In genomic region chr6:145066416-145066815, GRCm38 (mm10) we compare ENCODE assay signal across 25 mouse cellular contexts. TPM values are rescaled to one million over a fixed set of nuclear protein-coding genes. Genes with fewer than 3 reads are reported as not detected.
DNase-seq lines count a peak whose midpoint lies in the region; ATAC-seq and TF ChIP-seq lines count a peak whose summit lies in the region.
"Had no signal": no experiment of that assay in that cellular context is flagged by ENCODE, and none has a peak within 500 bp of the region (broad histone marks: within the 10 kb centered on the region; RNA-seq: fewer than 3 reads in every experiment).

No protein-coding gene starts in this region.

- no peaks in the 10 kb centered on the region for H3K9me3 ChIP-seq in heart, embryonic 10.5 days
- no peaks in the 10 kb centered on the region for H3K9me3 ChIP-seq in liver, postnatal 0 days (ENCODE audit: low read length)
- H3K9me3 ChIP-seq in neural tube, embryonic 15.5 days (replicated peaks): no peaks in the 10 kb centered on the region
- H3K9me3 ChIP-seq in E14TG2a.4 (ENCODE audit: low read length): peaks cover 12% of the 10 kb centered on the region
- H3K9me3 ChIP-seq: embryonic facial prominence, embryonic 10.5 days; embryonic facial prominence, embryonic 12.5 days; forebrain, embryonic 13.5 days; forebrain, embryonic 15.5 days had no signal

- H3K36me3 ChIP-seq in heart, embryonic 10.5 days: no peaks in the 10 kb centered on the region
- H3K36me3 ChIP-seq in liver, postnatal 0 days (replicated peaks; ENCODE audit: insufficient read depth, low read length): no peaks in the 10 kb centered on the region
- no peaks in the 10 kb centered on the region for H3K36me3 ChIP-seq in neural tube, embryonic 15.5 days
- peaks cover 48% of the 10 kb centered on the region for H3K36me3 ChIP-seq in E14TG2a.4 (ENCODE audit: insufficient read depth, low read length)
- H3K36me3 ChIP-seq: embryonic facial prominence, embryonic 12.5 days; forebrain, embryonic 15.5 days had no signal

- H3K27me3 ChIP-seq in heart, embryonic 10.5 days (ENCODE audit: insufficient read depth, poor library complexity, severe bottlenecking): no peaks in the 10 kb centered on the region
- H3K27me3 ChIP-seq in liver, postnatal 0 days (ENCODE audit: insufficient read depth, low read length): no peaks in the 10 kb centered on the region
- no peaks in the 10 kb centered on the region for H3K27me3 ChIP-seq in neural tube, embryonic 15.5 days (replicated peaks)
- H3K27me3 ChIP-seq in E14TG2a.4 (ENCODE audit: insufficient read depth, low read length): no peaks in the 10 kb centered on the region
- H3K27me3 ChIP-seq: CH12.LX; embryonic facial prominence, embryonic 12.5 days; forebrain, embryonic 13.5 days; forebrain, embryonic 15.5 days had no signal

- 72% methylated on average over 6 of the region's 6 CpGs for WGBS in heart, embryonic 10.5 days
- WGBS in liver, postnatal 0 days (ENCODE audit: insufficient replicate concordance): 61% methylated on average over 6 of the region's 6 CpGs
- WGBS in neural tube, embryonic 15.5 days: 88% methylated on average over 6 of the region's 6 CpGs

- intact Hi-C loops in heart, postnatal 10 days (cut with DNase I): no loop called here

- H3K4me2 ChIP-seq in liver, postnatal 0 days (ENCODE audit: low read depth, low read length): no peak overlapping the region
- no peak overlapping the region for H3K4me2 ChIP-seq in neural tube, embryonic 15.5 days
- H3K4me2 ChIP-seq: embryonic facial prominence, embryonic 12.5 days; forebrain, embryonic 13.5 days; forebrain, embryonic 15.5 days had no signal

- no peak for TF ChIP-seq CTCF in liver, postnatal 0 days (IDR thresholded peaks at IDR 0.05; ENCODE audit: low read depth)
- no peak for TF ChIP-seq CTCF in E14TG2a.4 (conservative IDR thresholded peaks at IDR 0.05; ENCODE audit: low read length)

- H3K9ac ChIP-seq in liver, postnatal 0 days (replicated peaks): no peak overlapping the region
- no peak overlapping the region for H3K9ac ChIP-seq in neural tube, embryonic 15.5 days (replicated peaks)
- H3K9ac ChIP-seq: embryonic facial prominence, embryonic 12.5 days; forebrain, embryonic 13.5 days; forebrain, embryonic 15.5 days; forebrain, postnatal 0 days had no signal

- DNase-seq in heart, embryonic 10.5 days (ENCODE audit: low spot score): peak; percentile 39
- DNase-seq in heart, postnatal 10 days: no peak
- peak; percentile 9 for DNase-seq in liver, postnatal 0 days
- DNase-seq in liver: no peak
- DNase-seq in neural tube, embryonic 10.5 days (ENCODE audit: extremely low spot score, low spot score): peak; percentile 10
- DNase-seq in adrenal gland, adult (ENCODE audit: inconsistent age in 2 of 2, low spot score in 1 of 2): no peak
- DNase-seq: adrenal gland, adult 8-10 months; adrenal gland, postnatal 14 days; adrenal gland, postnatal 36 days; B cell, adult 2 months; cerebellum, adult 11-12 months; cerebellum, adult 2 months; cerebellum, adult 9-10 months; cerebellum, postnatal 10 days; cerebellum, postnatal 25 days; forebrain, postnatal 0 days had no signal

- TF ChIP-seq EP300 in liver, postnatal 0 days (IDR thresholded peaks at IDR 0.05; ENCODE audit: low read depth): no peak

- ATAC-seq in liver, postnatal 0 days: no peak
- ATAC-seq in neural tube, embryonic 15.5 days (ENCODE audit: low FRiP score): no peak
- ATAC-seq: CD4-positive, CD25-positive, alpha-beta regulatory T cell, adult 4 months; forebrain, embryonic 13.5 days; forebrain, embryonic 15.5 days; forebrain, postnatal 0 days had no signal

- no peak overlapping the region for H3K4me3 ChIP-seq in heart, embryonic 10.5 days
- no peak overlapping the region for H3K4me3 ChIP-seq in liver, postnatal 0 days (ENCODE audit: low read depth, low read length)
- no peak overlapping the region for H3K4me3 ChIP-seq in neural tube, embryonic 15.5 days (replicated peaks)
- H3K4me3 ChIP-seq in E14TG2a.4 (replicated peaks; ENCODE audit: low read length): peak overlapping the region; percentile 49
- H3K4me3 ChIP-seq: embryonic facial prominence, embryonic 10.5 days; embryonic facial prominence, embryonic 12.5 days; forebrain, embryonic 13.5 days; forebrain, embryonic 15.5 days had no signal

- H3K27ac ChIP-seq in heart, embryonic 10.5 days: no peak overlapping the region
- no peak overlapping the region for H3K27ac ChIP-seq in liver, postnatal 0 days (ENCODE audit: low read depth)
- no peak overlapping the region for H3K27ac ChIP-seq in neural tube, embryonic 15.5 days (replicated peaks)
- H3K27ac ChIP-seq: embryonic facial prominence, embryonic 10.5 days; embryonic facial prominence, embryonic 12.5 days; forebrain, embryonic 13.5 days; forebrain, embryonic 15.5 days had no signal

- H3K4me1 ChIP-seq in heart, embryonic 10.5 days: peaks cover 23% of the 10 kb centered on the region
- no peaks in the 10 kb centered on the region for H3K4me1 ChIP-seq in liver, postnatal 0 days (ENCODE audit: insufficient read depth)
- no peaks in the 10 kb centered on the region for H3K4me1 ChIP-seq in neural tube, embryonic 15.5 days
- peaks cover 81% of the 10 kb centered on the region for H3K4me1 ChIP-seq in E14TG2a.4 (replicated peaks; ENCODE audit: low read depth, low read length)
- H3K4me1 ChIP-seq: forebrain, embryonic 13.5 days; forebrain, embryonic 15.5 days had no signal

RNA-seq across cellular contexts. Expression of gene Bcat1, which starts 9.6 kb away (rescaled TPM):
- polyA plus RNA-seq in heart, embryonic 10.5 days (2016; fragmentation: Nextera tagmentation; extraction: Ambion mirVana): 33.2 and 49.6 TPM in 2 replicates
- total RNA-seq in heart, postnatal 10 days (2021): 1 to 10 TPM; 3.0 to 4.0 TPM
- polyA plus RNA-seq in liver, postnatal 0 days (2015; fragmentation: Nextera tagmentation; extraction: Ambion mirVana): 0.46 and 0.81 TPM in 2 replicates
- polyA plus RNA-seq in neural tube, embryonic 15.5 days (2015; fragmentation: Nextera tagmentation; extraction: Ambion mirVana): 94.5 and 116 TPM in 2 replicates
- total RNA-seq: MEL had no signal

RNA-seq across cellular contexts. Expression of gene Lrmp, which starts 49.0 kb away (rescaled TPM):
- 2.3 and 4.8 TPM in 2 replicates for polyA plus RNA-seq in heart, embryonic 10.5 days (2016; fragmentation: Nextera tagmentation; extraction: Ambion mirVana)
- 1 to 10 TPM; 1.7 to 2.1 TPM for total RNA-seq in heart, postnatal 10 days (2021)
- 26.8 and 28.0 TPM in 2 replicates for polyA plus RNA-seq in liver, postnatal 0 days (2015; fragmentation: Nextera tagmentation; extraction: Ambion mirVana)
- 0.60 and 16.0 TPM in 2 replicates for polyA plus RNA-seq in neural tube, embryonic 15.5 days (2015; fragmentation: Nextera tagmentation; extraction: Ambion mirVana)

Comparison
In these comparisons a context has a peak if more than half of its experiments do, and no peak if none do; other contexts are left out.
1. DNase-seq: peak in heart, embryonic 10.5 days (single experiment), liver, postnatal 0 days (single experiment) and neural tube, embryonic 10.5 days (single experiment); none in heart, postnatal 10 days (0 of 2), liver (single experiment) and adrenal gland, adult (0 of 2).
2. RNA of gene Bcat1, which starts 9.6 kb away (polyA plus RNA-seq): 94.5 to 116 TPM in neural tube, embryonic 15.5 days and 33.2 to 49.6 TPM in heart, embryonic 10.5 days; 0.46 to 0.81 TPM in liver, postnatal 0 days; every median in the first group is over 10 times any median in the second.